Comparison of ENCODE assay signal across 8 mouse cellular contexts in genomic region chr3:34456488-34457433, GRCm38 (mm10).
A peak's percentile ranks its signal among the peaks of the same experiment; 100 is the strongest.
DNase-seq lines count a peak whose midpoint lies in the region; ATAC-seq and TF ChIP-seq lines count a peak whose summit lies in the region.

No protein-coding gene starts in this region.

- H3K4me1 ChIP-seq in kidney, adult 2 months (ENCODE audit: control insufficient read depth, insufficient read depth, low read length), result no peaks in the 10 kb centered on the region
- H3K4me1 ChIP-seq in liver, embryonic 11.5 days (replicated peaks; ENCODE audit: control insufficient read depth, insufficient read depth, low read length), result no peaks in the 10 kb centered on the region

- no peak for TF ChIP-seq CTCF in kidney, adult 2 months (conservative IDR thresholded peaks at IDR 0.05; ENCODE audit: insufficient read depth, insufficient read length, low read depth, low read length)
- no peak for TF ChIP-seq CTCF in brain, embryonic 14.5 days (IDR thresholded peaks at IDR 0.05; ENCODE audit: borderline replicate concordance, extremely low read depth, insufficient read depth, insufficient read length)

- no peaks in the 10 kb centered on the region for H3K36me3 ChIP-seq in kidney, adult 2 months (ENCODE audit: control insufficient read depth, insufficient read depth, low read length)
- no peaks in the 10 kb centered on the region for H3K36me3 ChIP-seq in liver, embryonic 11.5 days (ENCODE audit: control insufficient read depth, insufficient read depth, low read length)

- no peaks in the 10 kb centered on the region for H3K9me3 ChIP-seq in liver, embryonic 11.5 days (ENCODE audit: control insufficient read depth, low read length)

- ATAC-seq in liver, embryonic 11.5 days (replicated peaks; ENCODE audit: low FRiP score), result no peak

- no peaks in the 10 kb centered on the region for H3K27me3 ChIP-seq in kidney, adult 2 months (replicated peaks; ENCODE audit: control insufficient read depth, insufficient read depth, low read length)
- H3K27me3 ChIP-seq in liver, embryonic 11.5 days (replicated peaks; ENCODE audit: control insufficient read depth, insufficient read depth, low read length), result no peaks in the 10 kb centered on the region

- peak; percentile 14 for DNase-seq in kidney, postnatal 10 days
- no peak for DNase-seq in kidney, adult 2 months
- peak; percentile 94 for DNase-seq in brain, embryonic 14.5 days (ENCODE audit: low read depth)
- DNase-seq in heart, postnatal 36 days, result peak; percentile 11 to 12
- DNase-seq in mesoderm, embryonic 11.5 days (ENCODE audit: low read depth, low spot score), result peak; percentile 54
- DNase-seq in natural killer cell, adult 2 months (ENCODE audit: low spot score in 2 of 2), result no peak
- DNase-seq in cerebellum, adult 8-10 months, result no peak
- DNase-seq in liver, embryonic 11.5 days (ENCODE audit: low spot score), result no peak

- intact Hi-C loops in heart, postnatal 36 days (cut with DNase I), result no loop called here

- H3K27ac ChIP-seq in kidney, adult 2 months (ENCODE audit: insufficient read depth, low read depth, low read length), result no peak overlapping the region
- no peak overlapping the region for H3K27ac ChIP-seq in liver, embryonic 11.5 days (ENCODE audit: low read depth, low read length)

- WGBS in kidney, adult 2 months, result 68% methylated on average over 23 of the region's 23 CpGs
- 78% methylated on average over 23 of the region's 23 CpGs for WGBS in liver, embryonic 11.5 days

- no peak overlapping the region for H3K4me3 ChIP-seq in kidney, adult 2 months (ENCODE audit: insufficient read depth, low read depth, low read length)
- H3K4me3 ChIP-seq in liver, embryonic 11.5 days (ENCODE audit: low read depth, low read length), result no peak overlapping the region

- H3K4me2 ChIP-seq in liver, embryonic 11.5 days, result no peak overlapping the region

- TF ChIP-seq POLR2A in kidney, adult 2 months (IDR thresholded peaks at IDR 0.05; ENCODE audit: low read depth, low read length), result no peak
- TF ChIP-seq POLR2A in brain, embryonic 14.5 days (IDR thresholded peaks at IDR 0.05; ENCODE audit: borderline replicate concordance, extremely low read depth, insufficient read depth, insufficient read length, poor library complexity, severe bottlenecking), result no peak

- no peak overlapping the region for H3K9ac ChIP-seq in liver, embryonic 11.5 days (ENCODE audit: low read depth, low read length)

Comparison
In these comparisons a context has a peak if more than half of its experiments do, and no peak if none do; other contexts are left out.
1. DNase-seq: peak in kidney, postnatal 10 days (single experiment), brain, embryonic 14.5 days (single experiment), heart, postnatal 36 days (2 of 2) and mesoderm, embryonic 11.5 days (single experiment); none in kidney, adult 2 months (single experiment), natural killer cell, adult 2 months (0 of 2), cerebellum, adult 8-10 months (single experiment) and liver, embryonic 11.5 days (single experiment).